Comparison of ENCODE assay signal across 31 mouse cellular contexts in genomic region chr5:82103857-82104256, GRCm38 (mm10).
"Had no signal": no experiment of that assay in that cellular context is flagged by ENCODE, and none has a peak within 500 bp of the region (broad histone marks: within the 10 kb centered on the region; RNA-seq: fewer than 3 reads in every experiment).

No protein-coding gene starts in this region.

- H3K9me3 ChIP-seq: limb, embryonic 12.5 days; limb, embryonic 15.5 days; liver, embryonic 12.5 days; liver, embryonic 13.5 days; liver, embryonic 15.5 days; lung, embryonic 15.5 days; megakaryocyte, embryonic 14.5 days; midbrain, embryonic 10.5 days; midbrain, embryonic 12.5 days; midbrain, embryonic 13.5 days; midbrain, embryonic 15.5 days; neural tube, embryonic 12.5 days had no signal

- H3K4me1 ChIP-seq: limb, embryonic 15.5 days; liver, embryonic 12.5 days; liver, embryonic 13.5 days; liver, embryonic 15.5 days; lung, embryonic 15.5 days; megakaryocyte, embryonic 14.5 days; midbrain, embryonic 10.5 days; midbrain, embryonic 12.5 days; midbrain, embryonic 13.5 days; midbrain, embryonic 15.5 days; neural tube, embryonic 12.5 days had no signal

- H3K4me3 ChIP-seq: left cerebral cortex, adult 2 months; limb, embryonic 12.5 days; limb, embryonic 15.5 days; liver, embryonic 12.5 days; liver, embryonic 13.5 days; liver, embryonic 15.5 days; lung, embryonic 15.5 days; megakaryocyte, embryonic 14.5 days; midbrain, embryonic 10.5 days; midbrain, embryonic 12.5 days; midbrain, embryonic 13.5 days; midbrain, embryonic 15.5 days; myocyte; neural tube, embryonic 12.5 days had no signal

- H3K4me2 ChIP-seq: limb, embryonic 12.5 days; limb, embryonic 15.5 days; liver, embryonic 11.5 days; liver, embryonic 12.5 days; liver, embryonic 13.5 days; liver, embryonic 15.5 days; lung, embryonic 14.5 days; lung, embryonic 15.5 days; midbrain, embryonic 11.5 days; midbrain, embryonic 12.5 days; midbrain, embryonic 13.5 days; midbrain, embryonic 15.5 days; neural tube, embryonic 12.5 days had no signal

- DNase-seq: left cerebral cortex, postnatal 4 days; liver; liver, embryonic 13.5 days; liver, postnatal 0 days; lung, adult 18-20 months; lung, adult 2 months; lung, embryonic 14.5 days; lung, postnatal 10 days; lung, postnatal 14 days; lung, postnatal 36 days; lung, postnatal 4 days; midbrain, embryonic 14.5 days had no signal

- ATAC-seq: liver, embryonic 12.5 days; liver, postnatal 0 days; lung, postnatal 0 days; midbrain, embryonic 13.5 days; midbrain, embryonic 15.5 days; midbrain, embryonic 16.5 days had no signal

- H3K9ac ChIP-seq: limb, embryonic 12.5 days; limb, embryonic 15.5 days; liver, embryonic 12.5 days; liver, embryonic 13.5 days; liver, embryonic 14.5 days; liver, embryonic 15.5 days; liver, postnatal 0 days; lung, embryonic 14.5 days; lung, embryonic 15.5 days; midbrain, embryonic 12.5 days; midbrain, embryonic 13.5 days; midbrain, embryonic 15.5 days; neural tube, embryonic 12.5 days had no signal

- H3K27ac ChIP-seq: left cerebral cortex, adult 2 months; limb, embryonic 12.5 days; limb, embryonic 15.5 days; liver, embryonic 12.5 days; liver, embryonic 13.5 days; liver, embryonic 14.5 days; liver, embryonic 15.5 days; lung, embryonic 15.5 days; macrophage; midbrain, embryonic 10.5 days; midbrain, embryonic 12.5 days; midbrain, embryonic 13.5 days; midbrain, embryonic 15.5 days; neural tube, embryonic 12.5 days had no signal

- H3K36me3 ChIP-seq: limb, embryonic 12.5 days; limb, embryonic 15.5 days; liver, embryonic 12.5 days; liver, embryonic 13.5 days; liver, embryonic 15.5 days; lung, embryonic 15.5 days; midbrain, embryonic 10.5 days; midbrain, embryonic 12.5 days; midbrain, embryonic 13.5 days; midbrain, embryonic 15.5 days; neural tube, embryonic 12.5 days had no signal

- H3K27me3 ChIP-seq: limb, embryonic 12.5 days; limb, embryonic 15.5 days; liver, embryonic 12.5 days; liver, embryonic 13.5 days; liver, embryonic 15.5 days; lung, embryonic 15.5 days; megakaryocyte, embryonic 14.5 days; midbrain, embryonic 12.5 days; midbrain, embryonic 13.5 days; midbrain, embryonic 15.5 days; neural tube, embryonic 12.5 days had no signal
